Mouse (Mus musculus) stomach, embryonic 15.5 days (tissue): ENCODE data around the gene 1810013L24Rik. TPM values are rescaled to one million over a fixed set of nuclear protein-coding genes. Genes with fewer than 3 reads are reported as not detected.

Experiments
- ATAC-seq: fragments of 200-750 bp; cut with Nextera tagmentation; 2 replicates; pipeline ENCODE4 v1.8.0; 2017; ENCODE audit warnings: low read depth, moderate number of reproducible peaks, moderate TSS enrichment; ENCODE audit not compliant: insufficient read depth, low FRiP score
- H3K27ac ChIP-seq: fragments of 300-500 bp; sonication (generic); 2 replicates; pipeline ENCODE4 v1.5.1; 2015; ENCODE audit warnings: mild to moderate bottlenecking, inconsistent platforms
- H3K27me3 ChIP-seq: fragments of 300-500 bp; sonication (generic); replicated peaks from 2 replicates; pipeline ENCODE4 v1.6.1; 2015; ENCODE audit warnings: inconsistent platforms
- H3K36me3 ChIP-seq: fragments of 300-500 bp; sonication (generic); 2 replicates; pipeline ENCODE4 v1.6.1; 2015; ENCODE audit warnings: inconsistent platforms
- H3K4me1 ChIP-seq: fragments of 300-500 bp; sonication (generic); 2 replicates; pipeline ENCODE4 v1.6.1; 2015; ENCODE audit warnings: inconsistent platforms
- H3K4me2 ChIP-seq: fragments of 300-500 bp; sonication (generic); 2 replicates; pipeline ENCODE4 v1.6.1; 2015; ENCODE audit warnings: mild to moderate bottlenecking, inconsistent platforms
- H3K4me3 ChIP-seq: fragments of 300-500 bp; sonication (generic); replicated peaks from 2 replicates; pipeline ENCODE4 v1.5.1; 2015; ENCODE audit warnings: inconsistent platforms
- H3K9ac ChIP-seq: fragments of 300-500 bp; sonication (generic); 2 replicates; pipeline ENCODE4 v1.6.1; 2015; ENCODE audit warnings: inconsistent platforms
- H3K9me3 ChIP-seq: fragments of 300-500 bp; sonication (generic); 2 replicates; pipeline ENCODE4 v1.6.1; 2016; ENCODE audit warnings: inconsistent platforms
- WGBS: fragments of 180-500 bp; shearing (Covaris S2); methylation state at CpG from one replicate; pipeline ENCODE4 v1.1.7; 2015; 5-methylcytosine and 5-hydroxymethylcytosine counted together
- polyA plus RNA-seq: library from polyadenylated mRNA; unstranded; fragments of >200 nt; fragmentation: Nextera tagmentation; extraction: Ambion mirVana; gene quantifications from 2 replicates; pipeline ENCODE4 v1.2.1, GENCODE M21; 2015

1810013L24Rik gene
- polyA plus RNA-seq, 1 experiment from 2014 or later = 20.8 TPM

GRCm38 (mm10) chr16:8810399-8811127, 19.3 kb upstream of the 1810013L24Rik start:
- WGBS = 91% methylated on average over 14 of the region's 14 CpGs
- no peaks in the 10 kb centered on the region for H3K27me3 ChIP-seq
- ATAC-seq = peak; percentile 47; the same call in 1 of the 2 replicates

GRCm38 (mm10) chr16:8817872-8818271, 12.0 kb upstream of the 1810013L24Rik start:
- Histone ChIP-seq H3K27ac (no peak overlapping the region), H3K4me3 (no peak overlapping the region), H3K36me3 (no peaks in the 10 kb centered on the region), H3K9me3 (no peaks in the 10 kb centered on the region), H3K9ac (no peak overlapping the region), H3K4me1 (no peaks in the 10 kb centered on the region), H3K4me2 (no peak overlapping the region), H3K27me3 (no peaks in the 10 kb centered on the region)
- no peak for ATAC-seq
- 79% methylated on average over 4 of the region's 4 CpGs for WGBS

More at GRCm38 (mm10) chr16:8810399-8811127, 19.3 kb upstream of the 1810013L24Rik start:
- H3K9ac ChIP-seq = no peak overlapping the region
- H3K36me3 ChIP-seq = no peaks in the 10 kb centered on the region
- no peak overlapping the region for H3K27ac ChIP-seq
- H3K9me3 ChIP-seq = no peaks in the 10 kb centered on the region
- H3K4me1 ChIP-seq = no peaks in the 10 kb centered on the region
- no peak overlapping the region for H3K4me2 ChIP-seq
- H3K4me3 ChIP-seq = no peak overlapping the region

GRCm38 (mm10) chr16:8821429-8821828, 8.5 kb upstream of the 1810013L24Rik start:
- 54% methylated on average over 1 of the region's 1 CpGs for WGBS

GRCm38 (mm10) chr16:8822586-8822985, 7.3 kb upstream of the 1810013L24Rik start:
- H3K27me3 ChIP-seq = no peaks in the 10 kb centered on the region
- WGBS = 72% methylated on average over 4 of the region's 4 CpGs
- H3K4me2 ChIP-seq = no peak overlapping the region
- H3K9ac ChIP-seq = no peak overlapping the region
- no peaks in the 10 kb centered on the region for H3K36me3 ChIP-seq
- no peak overlapping the region for H3K4me3 ChIP-seq
- H3K27ac ChIP-seq = no peak overlapping the region
- no peaks in the 10 kb centered on the region for H3K9me3 ChIP-seq
- H3K4me1 ChIP-seq = no peaks in the 10 kb centered on the region
- no peak for ATAC-seq

More at GRCm38 (mm10) chr16:8821429-8821828, 8.5 kb upstream of the 1810013L24Rik start:
- H3K9ac ChIP-seq = no peak overlapping the region
- H3K4me2 ChIP-seq = no peak overlapping the region
- H3K36me3 ChIP-seq = no peaks in the 10 kb centered on the region
- H3K9me3 ChIP-seq = no peaks in the 10 kb centered on the region
- H3K4me3 ChIP-seq = no peak overlapping the region
- H3K27ac ChIP-seq = no peak overlapping the region
- no peaks in the 10 kb centered on the region for H3K27me3 ChIP-seq
- ATAC-seq = peak; percentile 53; the same call in 1 of the 2 replicates
- no peaks in the 10 kb centered on the region for H3K4me1 ChIP-seq

GRCm38 (mm10) chr16:8823661-8824060, 6.2 kb upstream of the 1810013L24Rik start:
- 0 out of 2 replicates have a peak, but pooled peaks have one; percentile 20 for ATAC-seq
- WGBS = 68% methylated on average over 2 of the region's 2 CpGs

GRCm38 (mm10) chr16:8827366-8827765, 2.5 kb upstream of the 1810013L24Rik start:
- H3K4me3 ChIP-seq = no peak overlapping the region

More at GRCm38 (mm10) chr16:8823661-8824060, 6.2 kb upstream of the 1810013L24Rik start:
- Histone ChIP-seq H3K9me3 (no peaks in the 10 kb centered on the region), H3K36me3 (no peaks in the 10 kb centered on the region), H3K4me1 (no peaks in the 10 kb centered on the region), H3K9ac (no peak overlapping the region), H3K27me3 (no peaks in the 10 kb centered on the region), H3K4me2 (no peak overlapping the region), H3K4me3 (no peak overlapping the region), H3K27ac (no peak overlapping the region)

GRCm38 (mm10) chr16:8828636-8829563, 1.0 kb upstream of the 1810013L24Rik start:
- peak overlapping the region; percentile 41 for H3K9ac ChIP-seq
- 0 out of 2 replicates have a peak, but pooled peaks cover 3% of the 10 kb centered on the region for H3K36me3 ChIP-seq
- peak overlapping the region; percentile 96 for H3K27ac ChIP-seq
- peak overlapping the region; percentile 62 for H3K4me3 ChIP-seq
- no peaks in the 10 kb centered on the region for H3K27me3 ChIP-seq
- H3K9me3 ChIP-seq = no peaks in the 10 kb centered on the region
- H3K4me2 ChIP-seq = peak overlapping the region; percentile 99
- 10% methylated on average over 33 of the region's 33 CpGs for WGBS
- peaks cover 12% of the 10 kb centered on the region for H3K4me1 ChIP-seq
- peak; percentile 28 for ATAC-seq

More at GRCm38 (mm10) chr16:8827366-8827765, 2.5 kb upstream of the 1810013L24Rik start:
- H3K9ac ChIP-seq = no peak overlapping the region
- ATAC-seq = no peak
- no peak overlapping the region for H3K27ac ChIP-seq
- no peaks in the 10 kb centered on the region for H3K36me3 ChIP-seq
- no peak overlapping the region for H3K4me2 ChIP-seq
- H3K4me1 ChIP-seq = peaks cover 5% of the 10 kb centered on the region; the same call in 1 of the 2 replicates
- WGBS = 88% methylated on average over 7 of the region's 7 CpGs
- no peaks in the 10 kb centered on the region for H3K27me3 ChIP-seq
- H3K9me3 ChIP-seq = no peaks in the 10 kb centered on the region

GRCm38 (mm10) chr16:8830431-8831211, 721 bp downstream of the 1810013L24Rik start:
- Histone ChIP-seq H3K36me3 (0 out of 2 replicates have a peak, but pooled peaks cover 3% of the 10 kb centered on the region), H3K27me3 (no peaks in the 10 kb centered on the region), H3K9me3 (no peaks in the 10 kb centered on the region), H3K9ac (peak overlapping the region; percentile 94), H3K4me2 (peak overlapping the region; percentile 87), H3K4me3 (peak overlapping the region; percentile 99), H3K4me1 (peaks cover 12% of the 10 kb centered on the region), H3K27ac (peak overlapping the region; percentile 97)
- under 1% methylated on average over 74 of the region's 74 CpGs for WGBS
- 0 out of 2 replicates have a peak, but pooled peaks have one; percentile 16 for ATAC-seq

- WGBS = 2% methylated on average over 12 of the region's 12 CpGs
Observed at GRCm38 (mm10) chr16:8831241-8831640, 1.3 kb downstream of the 1810013L24Rik start.

GRCm38 (mm10) chr16:8836876-8837275, 7.0 kb downstream of the 1810013L24Rik start:
- Histone ChIP-seq H3K27ac (no peak overlapping the region), H3K4me2 (no peak overlapping the region), H3K4me1 (peaks cover 9% of the 10 kb centered on the region; the same call in 1 of the 2 replicates), H3K27me3 (no peaks in the 10 kb centered on the region), H3K9ac (no peak overlapping the region), H3K4me3 (no peak overlapping the region), H3K36me3 (peaks cover 17% of the 10 kb centered on the region; the same call in 1 of the 2 replicates), H3K9me3 (no peaks in the 10 kb centered on the region)
- ATAC-seq = no peak
- WGBS = 86% methylated on average over 1 of the region's 1 CpGs

More at GRCm38 (mm10) chr16:8831241-8831640, 1.3 kb downstream of the 1810013L24Rik start:
- Histone ChIP-seq H3K27ac (peak overlapping the region; percentile 97; the same call in 1 of the 2 replicates), H3K9me3 (no peaks in the 10 kb centered on the region), H3K36me3 (0 out of 2 replicates have a peak, but pooled peaks cover 3% of the 10 kb centered on the region), H3K4me3 (peak overlapping the region; percentile 99), H3K27me3 (no peaks in the 10 kb centered on the region), H3K9ac (peak overlapping the region; percentile 94), H3K4me2 (peak overlapping the region; percentile 87), H3K4me1 (peaks cover 12% of the 10 kb centered on the region)
- no peak for ATAC-seq

GRCm38 (mm10) chr16:8837595-8837994, 7.7 kb downstream of the 1810013L24Rik start:
- no peak for ATAC-seq
- no peak overlapping the region for H3K9ac ChIP-seq
- H3K4me2 ChIP-seq = no peak overlapping the region
- no peak overlapping the region for H3K27ac ChIP-seq
- H3K9me3 ChIP-seq = no peaks in the 10 kb centered on the region
- H3K4me1 ChIP-seq = peaks cover 6% of the 10 kb centered on the region; the same call in 1 of the 2 replicates
- H3K36me3 ChIP-seq = peaks cover 19% of the 10 kb centered on the region; the same call in 1 of the 2 replicates
- no peak overlapping the region for H3K4me3 ChIP-seq
- WGBS = 95% methylated on average over 1 of the region's 1 CpGs
- no peaks in the 10 kb centered on the region for H3K27me3 ChIP-seq
